Mouse (Mus musculus) heart, postnatal 4 days (tissue): Measurements from ENCODE around the gene 1520401A03Rik. TPM values are rescaled to one million over a fixed set of nuclear protein-coding genes. Genes with fewer than 3 reads are reported as not detected.
A peak's percentile ranks its signal among the peaks of the same experiment; 100 is the strongest.

Experiments
- DNase-seq: peaks from one replicate; pipeline ENCODE4 v3.0.0; 2021
- total RNA-seq, 2 experiments: library from RNA; stranded (reverse); gene quantifications; 2 replicates each; pipeline ENCODE4 v1.2.3; 2021

1520401A03Rik gene
- total RNA-seq, 2 experiments from 2014 or later, result not detected

GRCm38 (mm10) chr17:23699131-23700077 is 23.2 kb downstream of the 1520401A03Rik start:
- peak; percentile 58 for DNase-seq

GRCm38 (mm10) chr17:23695801-23696200 is 26.8 kb downstream of the 1520401A03Rik start:
- no peak for DNase-seq

GRCm38 (mm10) chr17:23694491-23694890 is 28.1 kb downstream of the 1520401A03Rik start:
- no peak for DNase-seq

GRCm38 (mm10) chr17:23683856-23684672 is 38.5 kb downstream of the 1520401A03Rik start, which contains the start of gene Cldn9:
Gene Cldn9 (minus strand): TSS chr17:23684026.
- no peak for DNase-seq

- no peak for DNase-seq
Observed at GRCm38 (mm10) chr17:23683226-23683625, 39.4 kb downstream of the 1520401A03Rik start.

GRCm38 (mm10) chr17:23682530-23682929 is 40.1 kb downstream of the 1520401A03Rik start:
- no peak for DNase-seq

- no peak for DNase-seq
Observed at GRCm38 (mm10) chr17:23682092-23682491, 40.5 kb downstream of the 1520401A03Rik start.

GRCm38 (mm10) chr17:23681086-23681485 is 41.5 kb downstream of the 1520401A03Rik start:
- no peak for DNase-seq

- no peak for DNase-seq
Observed at GRCm38 (mm10) chr17:23680336-23680735, 42.2 kb downstream of the 1520401A03Rik start.

- DNase-seq, result no peak
Observed at GRCm38 (mm10) chr17:23679127-23679835, 43.3 kb downstream of the 1520401A03Rik start, which contains the start of gene Cldn6. Gene Cldn6 (plus strand): TSS chr17:23679249.

- peak; percentile 90 for DNase-seq
Observed at GRCm38 (mm10) chr17:23677236-23677679, 45.3 kb downstream of the 1520401A03Rik start, which contains the start of gene Tnfrsf12a. Gene Tnfrsf12a (minus strand): TSS chr17:23677468.

GRCm38 (mm10) chr17:23676473-23677031 is 46.0 kb downstream of the 1520401A03Rik start:
- peak; percentile 86 for DNase-seq

GRCm38 (mm10) chr17:23675564-23676281 is 46.9 kb downstream of the 1520401A03Rik start:
- peak; percentile 69 for DNase-seq

GRCm38 (mm10) chr17:23675127-23675526 is 47.5 kb downstream of the 1520401A03Rik start:
- peak; percentile 78 for DNase-seq

GRCm38 (mm10) chr17:23674271-23674952 is 48.2 kb downstream of the 1520401A03Rik start:
- DNase-seq, result peak; percentile 66

GRCm38 (mm10) chr17:23673424-23674073 is 49.0 kb downstream of the 1520401A03Rik start, which contains the start of the genes Hcfc1r1 and Thoc6:
Gene Hcfc1r1 (plus strand): TSS chr17:23673596.
Gene Thoc6 (minus strand): TSS chr17:23673882.
- DNase-seq, result peak; percentile 93

- DNase-seq, result no peak
Observed at GRCm38 (mm10) chr17:23672761-23673160, 49.8 kb downstream of the 1520401A03Rik start.

GRCm38 (mm10) chr17:23671519-23671918 is 51.1 kb downstream of the 1520401A03Rik start:
- DNase-seq, result no peak

- DNase-seq, result no peak
Observed at GRCm38 (mm10) chr17:23670516-23671074, 52.0 kb downstream of the 1520401A03Rik start.
